Mouse (Mus musculus): ENCODE measurements at regions not wholly inside any gene's neighbourhood (a gene's known extent, or its start where the extent isn't known, plus 50 kb on each side); places are given as distances from the start of the nearest gene placed in this dataset.
"Not testable (repeated sequence)": the region's sequence is repeated elsewhere in the genome, so short reads cannot be mapped to it uniquely, and the experiment has no call there.

- Histone ChIP-seq H3K4me2 (ENCODE audit: insufficient read depth, low read depth, poor library complexity, severe bottlenecking) (no peak overlapping the region), H3K27ac (ENCODE audit: insufficient read depth, low read depth) (no peak overlapping the region), H3K79me2 (replicated peaks; ENCODE audit: control insufficient read depth, extremely low read depth, insufficient read depth, poor library complexity, severe bottlenecking) (no peaks in the 10 kb centered on the region), H3K4me1 (ENCODE audit: control insufficient read depth in 1 of 2, insufficient read depth in 2 of 2) (no peaks in the 10 kb centered on the region), H3K36me3 (replicated peaks in 1 of 2; ENCODE audit: control insufficient read depth in 1 of 2, insufficient read depth in 1 of 2, low read length in 1 of 2) (no peaks in the 10 kb centered on the region), H3K4me3 (replicated peaks in 1 of 3; ENCODE audit: low read depth in 2 of 3, low read length in 2 of 3, poor library complexity in 1 of 3) (no peak overlapping the region), H3K9ac (ENCODE audit: insufficient read depth, low read depth) (no peak overlapping the region), H3K9me3 (replicated peaks; ENCODE audit: low read length) (peaks cover 5% of the 10 kb centered on the region), H3K27me3 (replicated peaks) (no peaks in the 10 kb centered on the region)
- dilution Hi-C loops (cut with MboI; ENCODE audit: extremely low pct_ligation_motif_present, extremely low pct_unique_long_range_greater_than_20kb, low sequenced_read_pairs): no loop called here
- in situ Hi-C loops (cut with MboI; ENCODE audit: low pct_ligation_motif_present, low pct_unique_long_range_greater_than_20kb, low sequenced_read_pairs): no loop called here
- TF ChIP-seq IRF4 (IDR thresholded peaks at IDR 0.05; ENCODE audit: low read depth, low read length): no peak
- TF ChIP-seq JUND (conservative IDR thresholded peaks at IDR 0.05; ENCODE audit: low read depth, low read length): no peak
- no peak for TF ChIP-seq SMC3 (IDR thresholded peaks at IDR 0.05; ENCODE audit: low read depth, low read length)
- TF ChIP-seq RCOR1 (conservative IDR thresholded peaks at IDR 0.05; ENCODE audit: low read depth, low read length): no peak
- TF ChIP-seq E2F4 (IDR thresholded peaks at IDR 0.05; ENCODE audit: insufficient replicate concordance, low read depth, low read length): no peak
- no peak for TF ChIP-seq TCF12 (IDR thresholded peaks at IDR 0.05; ENCODE audit: low read depth, low read length)
- no peak for DNase-seq (ENCODE audit: extremely low read depth)
Measured at GRCm38 (mm10) chr1:12577978-12578377, 1164.1 kb downstream of the A830018L16Rik start.

- no peak overlapping the region for H3K4me3 ChIP-seq (replicated peaks in 1 of 3; ENCODE audit: low read depth in 2 of 3, low read length in 2 of 3, poor library complexity in 1 of 3)
- H3K27me3 ChIP-seq (replicated peaks): no peaks in the 10 kb centered on the region
- H3K36me3 ChIP-seq (replicated peaks in 1 of 2; ENCODE audit: control insufficient read depth in 1 of 2, insufficient read depth in 1 of 2, low read length in 1 of 2): no peaks in the 10 kb centered on the region
- dilution Hi-C loops (cut with MboI; ENCODE audit: extremely low pct_ligation_motif_present, extremely low pct_unique_long_range_greater_than_20kb, low sequenced_read_pairs) (no loop called here), in situ Hi-C loops (cut with MboI; ENCODE audit: low pct_ligation_motif_present, low pct_unique_long_range_greater_than_20kb, low sequenced_read_pairs) (no loop called here)
- no peak for DNase-seq (ENCODE audit: extremely low read depth)
- no peak overlapping the region for H3K9ac ChIP-seq (ENCODE audit: insufficient read depth, low read depth)
- no peak overlapping the region for H3K4me2 ChIP-seq (ENCODE audit: insufficient read depth, low read depth, poor library complexity, severe bottlenecking)
- peaks cover 0 to 15% of the 10 kb centered on the region in 2 experiments; a peak in 2 of 4 replicates for H3K4me1 ChIP-seq (ENCODE audit: control insufficient read depth in 1 of 2, insufficient read depth in 2 of 2)
- no peaks in the 10 kb centered on the region for H3K79me2 ChIP-seq (replicated peaks; ENCODE audit: control insufficient read depth, extremely low read depth, insufficient read depth, poor library complexity, severe bottlenecking)
- no peak overlapping the region for H3K27ac ChIP-seq (ENCODE audit: insufficient read depth, low read depth)
- no peak for TF ChIP-seq ZMIZ1 (IDR thresholded peaks at IDR 0.05; ENCODE audit: low read depth, low read length)
- TF ChIP-seq MAX (IDR thresholded peaks at IDR 0.05; ENCODE audit: low read length): no peak
- no peak for TF ChIP-seq TCF12 (IDR thresholded peaks at IDR 0.05; ENCODE audit: low read depth, low read length)
- TF ChIP-seq PAX5 (IDR thresholded peaks at IDR 0.05; ENCODE audit: low read length): no peak
- TF ChIP-seq ELF1 (IDR thresholded peaks at IDR 0.05; ENCODE audit: low read depth, low read length): no peak
- TF ChIP-seq JUN (IDR thresholded peaks at IDR 0.05; ENCODE audit: insufficient read depth, low read depth, low read length): no peak
- TF ChIP-seq HCFC1 (IDR thresholded peaks at IDR 0.05; ENCODE audit: low read depth, low read length): no peak
- no peak for TF ChIP-seq E2F4 (IDR thresholded peaks at IDR 0.05; ENCODE audit: insufficient replicate concordance, low read depth, low read length)
- TF ChIP-seq SIN3A (IDR thresholded peaks at IDR 0.05; ENCODE audit: low read length): no peak
- TF ChIP-seq MXI1 (IDR thresholded peaks at IDR 0.05; ENCODE audit: low read depth, low read length): no peak
- no peak for TF ChIP-seq MAZ (IDR thresholded peaks at IDR 0.05; ENCODE audit: low read depth, low read length)
- no peak for TF ChIP-seq UBTF (IDR thresholded peaks at IDR 0.05; ENCODE audit: low read depth, low read length)
- no peak for TF ChIP-seq ZNF384 (IDR thresholded peaks at IDR 0.05; ENCODE audit: low read depth, low read length)
- no peak for TF ChIP-seq RCOR1 (conservative IDR thresholded peaks at IDR 0.05; ENCODE audit: low read depth, low read length)
- TF ChIP-seq ZKSCAN1 (IDR thresholded peaks at IDR 0.05; ENCODE audit: borderline replicate concordance, low read depth, low read length): no peak
- no peak for TF ChIP-seq JUND (conservative IDR thresholded peaks at IDR 0.05; ENCODE audit: low read depth, low read length)
- H3K9me3 ChIP-seq (replicated peaks; ENCODE audit: low read length): no peaks in the 10 kb centered on the region
Measured at GRCm38 (mm10) chr1:12583012-12583411, 1169.1 kb downstream of the A830018L16Rik start.

- H3K9me3 ChIP-seq (replicated peaks; ENCODE audit: low read length); dilution Hi-C loops (cut with MboI; ENCODE audit: extremely low pct_ligation_motif_present, extremely low pct_unique_long_range_greater_than_20kb, low sequenced_read_pairs); H3K4me3 ChIP-seq (replicated peaks in 1 of 3; ENCODE audit: low read depth in 2 of 3, low read length in 2 of 3, poor library complexity in 1 of 3); H3K79me2 ChIP-seq (replicated peaks; ENCODE audit: control insufficient read depth, extremely low read depth, insufficient read depth, poor library complexity, severe bottlenecking); H3K36me3 ChIP-seq (replicated peaks in 1 of 2; ENCODE audit: control insufficient read depth in 1 of 2, insufficient read depth in 1 of 2, low read length in 1 of 2); H3K27ac ChIP-seq (ENCODE audit: insufficient read depth, low read depth); H3K4me2 ChIP-seq (ENCODE audit: insufficient read depth, low read depth, poor library complexity, severe bottlenecking); H3K9ac ChIP-seq (ENCODE audit: insufficient read depth, low read depth); in situ Hi-C loops (cut with MboI; ENCODE audit: low pct_ligation_motif_present, low pct_unique_long_range_greater_than_20kb, low sequenced_read_pairs); H3K27me3 ChIP-seq (replicated peaks); DNase-seq (ENCODE audit: extremely low read depth): not testable (repeated sequence)
- H3K4me1 ChIP-seq (ENCODE audit: control insufficient read depth in 1 of 2, insufficient read depth in 2 of 2): peaks cover 0 to 15% of the 10 kb centered on the region in 2 experiments; a peak in 2 of 4 replicates
Measured at GRCm38 (mm10) chr1:12586981-12587380, 1173.1 kb downstream of the A830018L16Rik start.
